Mouse (Mus musculus): ENCODE measurements around the gene Bphl. TPM values are rescaled to one million over a fixed set of nuclear protein-coding genes. Genes with fewer than 3 reads are reported as not detected.

The Bphl gene
- total RNA-seq, 2 experiments from 2014 or later, result 17.1 to 47.8 TPM

- ATAC-seq (ENCODE audit: poor library complexity, severe bottlenecking), result no peak
Measured at GRCm38 (mm10) chr13:34118816-34119215, 81.4 kb downstream of the Bphl start.

- no peak for ATAC-seq (ENCODE audit: poor library complexity, severe bottlenecking)
Measured at GRCm38 (mm10) chr13:34119406-34119805, 82.0 kb downstream of the Bphl start.

- no peak for ATAC-seq (ENCODE audit: poor library complexity, severe bottlenecking)
Measured at GRCm38 (mm10) chr13:34120536-34120935, 83.1 kb downstream of the Bphl start.

Other genes with a start within 250 kb of the Bphl start
- gene Serpinb6e, start 194.2 kb upstream of the Bphl start, total RNA-seq (2015), result not detected in 2 replicates
- gene Serpinb6e, start 194.2 kb upstream of the Bphl start, total RNA-seq (2017), result not detected in 2 replicates
- not detected in 2 replicates for gene Serpinb6c, start 131.9 kb upstream of the Bphl start, total RNA-seq (2015)
- not detected in 2 replicates for gene Serpinb6c, start 131.9 kb upstream of the Bphl start, total RNA-seq (2017)
- 93.7 and 94.6 TPM in 2 replicates for gene Nqo2, start 72.9 kb upstream of the Bphl start, total RNA-seq (2015)
- gene Nqo2, start 72.9 kb upstream of the Bphl start, total RNA-seq (2017), result 77.5 and 81.5 TPM in 2 replicates
- 45.6 and 50.8 TPM in 2 replicates for gene Ripk1, start 35.2 kb upstream of the Bphl start, total RNA-seq (2015)
- 56.9 and 57.3 TPM in 2 replicates for gene Ripk1, start 35.2 kb upstream of the Bphl start, total RNA-seq (2017)
- 16.8 and 17.8 TPM in 2 replicates for gene Serpinb6a, start 34.8 kb upstream of the Bphl start, total RNA-seq (2015)
- gene Serpinb6a, start 34.8 kb upstream of the Bphl start, total RNA-seq (2017), result 19.6 and 19.8 TPM in 2 replicates
- gene Tubb2a, start 40.4 kb downstream of the Bphl start, total RNA-seq (2015), result 11.6 and 12.8 TPM in 2 replicates
- gene Tubb2a, start 40.4 kb downstream of the Bphl start, total RNA-seq (2017), result 21.4 and 34.0 TPM in 2 replicates
- gene Tubb2b, start 92.9 kb downstream of the Bphl start, total RNA-seq (2015), result not detected in 2 replicates
- gene Tubb2b, start 92.9 kb downstream of the Bphl start, total RNA-seq (2017), result 0.15 and 0.53 TPM in 2 replicates
- 54.0 and 59.5 TPM in 2 replicates for gene Psmg4, start 125.4 kb downstream of the Bphl start, total RNA-seq (2015)
- gene Psmg4, start 125.4 kb downstream of the Bphl start, total RNA-seq (2017), result 182 TPM in 2 replicates